Mouse (Mus musculus): ENCODE results near the gene Plxnd1. TPM values are rescaled to one million over a fixed set of nuclear protein-coding genes. Genes with fewer than 3 reads are reported as not detected.

Gene Plxnd1
- total and polyA plus RNA-seq, 2 experiments from 2014 or later: 37.7 to 82.4 TPM

GRCm38 (mm10) chr6:115982889-115983288 lies 11.9 kb downstream of the Plxnd1 start:
- Histone ChIP-seq H3K4me2 (ENCODE audit: low read depth, low read length) (peak overlapping the region; percentile 10; the same call in 1 of the 2 replicates), H3K4me3 (ENCODE audit: low read depth, low read length) (no peak overlapping the region), H3K27me3 (ENCODE audit: control insufficient read depth, insufficient read depth, low read length) (no peaks in the 10 kb centered on the region), H3K4me1 (ENCODE audit: control insufficient read depth, insufficient read depth) (peaks cover 14% of the 10 kb centered on the region), H3K9ac (replicated peaks; ENCODE audit: low read depth, low read length) (no peak overlapping the region), H3K36me3 (replicated peaks; ENCODE audit: control insufficient read depth, insufficient read depth, low read length) (peaks cover 21% of the 10 kb centered on the region), H3K9me3 (replicated peaks; ENCODE audit: control insufficient read depth, low read length) (no peaks in the 10 kb centered on the region), H3K27ac (ENCODE audit: low read depth) (no peak overlapping the region)
- no peak for TF ChIP-seq EP300 (IDR thresholded peaks at IDR 0.05; ENCODE audit: low read depth)
- no peak for TF ChIP-seq CTCF (IDR thresholded peaks at IDR 0.05; ENCODE audit: low read depth)
- DNase-seq (ENCODE audit: low spot score) (no peak), ATAC-seq (ENCODE audit: insufficient read depth, low read depth) (no peak)
- WGBS: 68% methylated on average over 7 of the region's 7 CpGs

DNA sequence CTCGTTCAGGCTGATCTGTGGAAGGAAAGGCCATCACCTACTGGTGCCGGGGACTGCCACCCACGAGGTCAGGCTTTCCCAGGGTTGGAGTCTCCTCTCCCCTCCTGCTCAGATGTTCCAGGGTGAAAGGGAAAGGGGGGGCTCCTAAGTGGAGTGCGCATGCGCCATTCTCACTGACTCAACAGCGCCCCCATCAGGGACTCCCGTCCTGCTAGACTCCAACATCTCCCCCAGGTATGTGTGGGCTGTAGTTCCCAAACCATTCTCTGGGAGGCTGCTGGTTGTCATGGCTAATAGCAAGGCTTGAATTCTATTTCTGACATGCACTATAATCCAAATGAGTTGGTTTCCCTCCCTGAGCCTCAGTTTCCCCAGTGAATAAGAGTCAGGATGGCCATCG lies 16.2 kb downstream of the Plxnd1 start:
- 64% methylated on average over 8 of the region's 8 CpGs for WGBS
- H3K36me3 ChIP-seq (replicated peaks; ENCODE audit: control insufficient read depth, insufficient read depth, low read length): peaks cover 54% of the 10 kb centered on the region
- no peak overlapping the region for H3K27ac ChIP-seq (ENCODE audit: low read depth)
- no peak overlapping the region for H3K4me2 ChIP-seq (ENCODE audit: low read depth, low read length)
- ATAC-seq (ENCODE audit: insufficient read depth, low read depth) (no peak), DNase-seq (ENCODE audit: low spot score) (no peak)
- TF ChIP-seq EP300 (IDR thresholded peaks at IDR 0.05; ENCODE audit: low read depth) (no peak), CTCF (IDR thresholded peaks at IDR 0.05; ENCODE audit: low read depth) (no peak)
- no peak overlapping the region for H3K9ac ChIP-seq (replicated peaks; ENCODE audit: low read depth, low read length)
- H3K4me3 ChIP-seq (ENCODE audit: low read depth, low read length): no peak overlapping the region
- no peaks in the 10 kb centered on the region for H3K9me3 ChIP-seq (replicated peaks; ENCODE audit: control insufficient read depth, low read length)
- H3K27me3 ChIP-seq (ENCODE audit: control insufficient read depth, insufficient read depth, low read length): no peaks in the 10 kb centered on the region
- H3K4me1 ChIP-seq (ENCODE audit: control insufficient read depth, insufficient read depth): peaks cover under 1% of the 10 kb centered on the region

DNA sequence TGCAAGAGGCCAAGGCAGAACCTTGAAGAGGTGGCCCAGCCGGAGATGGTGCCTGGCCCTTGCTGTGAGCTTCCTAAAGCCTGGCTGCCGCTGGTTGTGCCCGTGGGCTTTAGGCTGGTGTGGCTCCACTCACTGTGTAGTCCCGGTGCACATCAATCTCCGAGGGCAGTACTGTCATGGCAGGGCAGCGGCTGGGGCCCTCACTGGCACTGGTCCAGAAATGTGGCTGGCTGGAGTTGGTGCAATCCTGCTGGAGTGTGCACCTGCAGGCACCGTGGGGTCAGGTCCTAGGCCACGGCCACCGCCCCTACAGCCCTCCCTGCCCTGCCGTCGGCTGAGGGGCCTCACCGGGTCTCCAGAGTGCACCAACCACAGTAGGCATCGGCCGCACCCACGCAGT lies 17.0 kb downstream of the Plxnd1 start:
- peaks cover 54% of the 10 kb centered on the region for H3K36me3 ChIP-seq (replicated peaks; ENCODE audit: control insufficient read depth, insufficient read depth, low read length)
- no peak overlapping the region for H3K4me2 ChIP-seq (ENCODE audit: low read depth, low read length)
- no peak overlapping the region for H3K4me3 ChIP-seq (ENCODE audit: low read depth, low read length)
- ATAC-seq (ENCODE audit: insufficient read depth, low read depth) (no peak), DNase-seq (ENCODE audit: low spot score) (no peak)
- H3K9me3 ChIP-seq (replicated peaks; ENCODE audit: control insufficient read depth, low read length): no peaks in the 10 kb centered on the region
- H3K27me3 ChIP-seq (ENCODE audit: control insufficient read depth, insufficient read depth, low read length): no peaks in the 10 kb centered on the region
- H3K27ac ChIP-seq (ENCODE audit: low read depth): no peak overlapping the region
- TF ChIP-seq EP300 (IDR thresholded peaks at IDR 0.05; ENCODE audit: low read depth): no peak
- TF ChIP-seq CTCF (IDR thresholded peaks at IDR 0.05; ENCODE audit: low read depth): no peak
- WGBS: 74% methylated on average over 15 of the region's 15 CpGs
- no peak overlapping the region for H3K9ac ChIP-seq (replicated peaks; ENCODE audit: low read depth, low read length)
- no peaks in the 10 kb centered on the region; the same call in 1 of the 2 replicates for H3K4me1 ChIP-seq (ENCODE audit: control insufficient read depth, insufficient read depth)

DNA sequence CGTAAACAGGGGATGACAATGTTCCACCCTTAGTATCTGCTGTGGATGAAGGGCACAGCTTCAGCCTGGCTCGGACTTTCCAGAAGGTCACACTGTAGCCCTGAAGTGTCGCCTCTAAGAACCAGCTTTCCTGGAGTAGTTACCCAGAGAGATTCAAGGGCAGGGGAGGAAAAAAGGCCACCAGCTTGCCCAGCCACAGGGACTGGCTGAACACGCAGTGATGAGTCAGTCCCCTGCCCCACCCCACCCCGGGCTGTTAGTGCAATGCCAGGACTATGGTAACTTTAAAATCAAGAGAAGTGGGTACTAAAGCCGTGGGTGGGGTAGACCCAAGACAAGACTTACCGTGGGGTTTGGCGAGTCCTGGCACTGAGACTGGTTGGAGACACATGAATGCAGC lies 19.2 kb downstream of the Plxnd1 start:
- H3K4me3 ChIP-seq (ENCODE audit: low read depth, low read length): no peak overlapping the region
- no peak for TF ChIP-seq EP300 (IDR thresholded peaks at IDR 0.05; ENCODE audit: low read depth)
- ATAC-seq (ENCODE audit: insufficient read depth, low read depth): no peak
- no peak overlapping the region for H3K9ac ChIP-seq (replicated peaks; ENCODE audit: low read depth, low read length)
- H3K36me3 ChIP-seq (replicated peaks; ENCODE audit: control insufficient read depth, insufficient read depth, low read length): peaks cover 60% of the 10 kb centered on the region
- H3K4me2 ChIP-seq (ENCODE audit: low read depth, low read length): no peak overlapping the region
- H3K4me1 ChIP-seq (ENCODE audit: control insufficient read depth, insufficient read depth): peaks cover 14% of the 10 kb centered on the region
- H3K9me3 ChIP-seq (replicated peaks; ENCODE audit: control insufficient read depth, low read length): no peaks in the 10 kb centered on the region
- no peak overlapping the region for H3K27ac ChIP-seq (ENCODE audit: low read depth)
- DNase-seq (ENCODE audit: low spot score): no peak
- WGBS: 80% methylated on average over 8 of the region's 8 CpGs
- no peaks in the 10 kb centered on the region for H3K27me3 ChIP-seq (ENCODE audit: control insufficient read depth, insufficient read depth, low read length)

DNA sequence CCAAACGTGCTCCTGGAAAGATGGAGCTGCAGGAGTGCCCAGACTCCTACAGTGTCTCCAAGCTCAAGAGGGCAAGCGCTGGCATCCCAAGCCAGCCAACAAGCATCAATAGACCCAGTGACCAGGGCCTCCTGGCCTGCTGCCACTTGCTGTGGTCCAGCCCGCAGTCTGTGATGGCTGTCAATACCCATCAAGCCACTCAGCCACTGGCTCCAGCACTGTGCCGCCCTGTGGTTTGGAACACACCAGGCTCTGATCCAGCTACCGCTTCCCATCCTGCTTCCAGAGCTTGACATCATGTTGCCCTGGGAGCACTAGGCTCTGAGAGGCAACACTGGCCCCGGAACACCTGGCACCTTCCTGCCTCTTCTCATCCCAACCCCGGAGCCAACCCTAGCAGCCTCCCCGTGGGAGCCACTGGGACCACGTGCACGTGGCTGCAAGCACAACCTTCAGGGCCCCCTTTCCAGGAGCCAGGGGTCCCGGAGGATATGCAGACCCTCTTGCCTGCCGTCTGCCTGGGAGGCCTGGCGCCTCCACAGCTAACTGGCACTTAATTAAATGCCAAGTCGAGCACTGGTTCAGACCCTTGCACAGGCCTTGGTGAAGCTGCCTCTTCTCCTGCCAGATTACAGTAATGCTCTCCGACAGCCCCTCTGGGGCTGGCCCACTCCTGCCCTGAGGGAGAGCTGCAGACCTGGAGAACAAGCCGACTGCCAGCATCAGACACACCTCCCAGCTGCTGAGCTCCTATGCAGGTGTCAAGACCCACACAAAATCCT lies 20.7 kb downstream of the Plxnd1 start:
- 69% methylated on average over 16 of the region's 16 CpGs for WGBS
- H3K9me3 ChIP-seq (replicated peaks; ENCODE audit: control insufficient read depth, low read length): no peaks in the 10 kb centered on the region
- no peak overlapping the region for H3K4me2 ChIP-seq (ENCODE audit: low read depth, low read length)
- peaks cover 14% of the 10 kb centered on the region for H3K4me1 ChIP-seq (ENCODE audit: control insufficient read depth, insufficient read depth)
- no peak overlapping the region for H3K27ac ChIP-seq (ENCODE audit: low read depth)
- H3K27me3 ChIP-seq (ENCODE audit: control insufficient read depth, insufficient read depth, low read length): no peaks in the 10 kb centered on the region
- no peak overlapping the region for H3K4me3 ChIP-seq (ENCODE audit: low read depth, low read length)
- TF ChIP-seq EP300 (IDR thresholded peaks at IDR 0.05; ENCODE audit: low read depth): no peak
- TF ChIP-seq CTCF (IDR thresholded peaks at IDR 0.05; ENCODE audit: low read depth): no peak
- no peak for DNase-seq (ENCODE audit: low spot score)
- ATAC-seq (ENCODE audit: insufficient read depth, low read depth): no peak
- H3K9ac ChIP-seq (replicated peaks; ENCODE audit: low read depth, low read length): no peak overlapping the region
- H3K36me3 ChIP-seq (replicated peaks; ENCODE audit: control insufficient read depth, insufficient read depth, low read length): peaks cover 53% of the 10 kb centered on the region

All from heart, postnatal 0 days (tissue).